Mouse (Mus musculus) embryonic facial prominence, embryonic 13.5 days (tissue): ENCODE measurements around the gene Sgtb. TPM values are rescaled to one million over a fixed set of nuclear protein-coding genes. Genes with fewer than 3 reads are reported as not detected.

Source experiments
- ATAC-seq: fragments of 200-750 bp; cut with Nextera tagmentation; 2 replicates; pipeline ENCODE4 v1.8.0; 2017; ENCODE audit warnings: low read depth; ENCODE audit not compliant: insufficient number of reproducible peaks, insufficient read depth, low FRiP score, low TSS enrichment
- H3K27ac ChIP-seq: fragments of 300-500 bp; sonication (generic); 2 replicates; pipeline ENCODE4 v1.5.1; 2015; ENCODE audit warnings: moderate library complexity, mild to moderate bottlenecking, inconsistent platforms
- H3K27me3 ChIP-seq: fragments of 300-500 bp; sonication (generic); 2 replicates; pipeline ENCODE4 v1.6.1; 2015; ENCODE audit warnings: mild to moderate bottlenecking, inconsistent platforms
- H3K36me3 ChIP-seq: fragments of 300-500 bp; sonication (generic); 2 replicates; pipeline ENCODE4 v1.6.1; 2015; ENCODE audit warnings: mild to moderate bottlenecking, inconsistent platforms
- H3K4me1 ChIP-seq: fragments of 300-500 bp; sonication (generic); 2 replicates; pipeline ENCODE4 v1.6.1; 2015; ENCODE audit warnings: inconsistent platforms
- H3K4me2 ChIP-seq: fragments of 300-500 bp; sonication (generic); 2 replicates; pipeline ENCODE4 v1.6.1; 2015; ENCODE audit warnings: moderate library complexity, mild to moderate bottlenecking, inconsistent platforms
- H3K4me3 ChIP-seq: fragments of 300-500 bp; sonication (generic); 2 replicates; pipeline ENCODE4 v1.5.1; 2015; ENCODE audit warnings: mild to moderate bottlenecking, inconsistent platforms
- H3K9ac ChIP-seq: fragments of 300-500 bp; sonication (generic); 2 replicates; pipeline ENCODE4 v1.6.1; 2015; ENCODE audit warnings: mild to moderate bottlenecking, inconsistent platforms
- H3K9me3 ChIP-seq: fragments of 300-500 bp; sonication (generic); 2 replicates; pipeline ENCODE4 v1.6.1; 2016; ENCODE audit warnings: inconsistent platforms
- WGBS: fragments of 180-500 bp; shearing (Covaris S2); methylation state at CpG from one replicate; pipeline ENCODE4 v1.1.7; 2015; ENCODE audit warnings: mixed read lengths; 5-methylcytosine and 5-hydroxymethylcytosine counted together
- polyA plus RNA-seq: library from polyadenylated mRNA; unstranded; fragments of >200 nt; fragmentation: Nextera tagmentation; extraction: Ambion mirVana; gene quantifications from 2 replicates; pipeline ENCODE4 v1.2.1, GENCODE M21; 2015

Sgtb gene
- polyA plus RNA-seq, 1 experiment from 2014 or later = 8.9 TPM

- Histone ChIP-seq H3K4me2 (no peak overlapping the region), H3K27me3 (no peaks in the 10 kb centered on the region), H3K4me1 (no peaks in the 10 kb centered on the region), H3K9me3 (no peaks in the 10 kb centered on the region), H3K27ac (no peak overlapping the region), H3K36me3 (peaks cover 79% of the 10 kb centered on the region), H3K4me3 (no peak overlapping the region), H3K9ac (no peak overlapping the region)
- ATAC-seq = no peak
- WGBS = 92% methylated on average over 3 of the region's 3 CpGs
These were observed 36.1 kb downstream of the Sgtb start for GRCm38 (mm10) chr13:104145646-104146045.

- no peak overlapping the region for H3K9ac ChIP-seq
- peaks cover 40% of the 10 kb centered on the region for H3K36me3 ChIP-seq
- H3K27me3 ChIP-seq = no peaks in the 10 kb centered on the region
- WGBS = 94% methylated on average over 5 of the region's 5 CpGs
- H3K4me3 ChIP-seq = no peak overlapping the region
- peaks cover 11% of the 10 kb centered on the region; the same call in 1 of the 2 replicates for H3K4me1 ChIP-seq
- no peak overlapping the region for H3K27ac ChIP-seq
- no peak overlapping the region for H3K4me2 ChIP-seq
- no peak for ATAC-seq
- no peaks in the 10 kb centered on the region for H3K9me3 ChIP-seq
These were observed 44.6 kb downstream of the Sgtb start for GRCm38 (mm10) chr13:104154180-104154579.

- no peak for ATAC-seq
- 66% methylated on average over 7 of the region's 7 CpGs for WGBS
- Histone ChIP-seq H3K4me1 (peaks cover 11% of the 10 kb centered on the region; the same call in 1 of the 2 replicates), H3K9ac (no peak overlapping the region), H3K27ac (peak overlapping the region; percentile 39), H3K4me3 (no peak overlapping the region), H3K36me3 (peaks cover 42% of the 10 kb centered on the region), H3K9me3 (no peaks in the 10 kb centered on the region), H3K4me2 (no peak overlapping the region), H3K27me3 (no peaks in the 10 kb centered on the region)
These were observed 45.6 kb downstream of the Sgtb start for GRCm38 (mm10) chr13:104155106-104155505.

GRCm38 (mm10) chr13:104155686-104156085, 46.1 kb downstream of the Sgtb start:
- Histone ChIP-seq H3K4me1 (peaks cover 11% of the 10 kb centered on the region; the same call in 1 of the 2 replicates), H3K4me3 (no peak overlapping the region), H3K27me3 (no peaks in the 10 kb centered on the region), H3K36me3 (peaks cover 46% of the 10 kb centered on the region), H3K27ac (no peak overlapping the region), H3K9me3 (no peaks in the 10 kb centered on the region), H3K9ac (no peak overlapping the region), H3K4me2 (no peak overlapping the region)
- 19% methylated on average over 1 of the region's 1 CpGs for WGBS
- ATAC-seq = no peak

- Histone ChIP-seq H3K4me3 (no peak overlapping the region), H3K4me1 (peaks cover 3% of the 10 kb centered on the region), H3K27me3 (no peaks in the 10 kb centered on the region), H3K27ac (no peak overlapping the region), H3K9ac (no peak overlapping the region), H3K36me3 (peaks cover 29% of the 10 kb centered on the region), H3K9me3 (no peaks in the 10 kb centered on the region), H3K4me2 (no peak overlapping the region)
- WGBS = 94% methylated on average over 5 of the region's 5 CpGs
- ATAC-seq = no peak
These were observed 62.2 kb downstream of the Sgtb start for GRCm38 (mm10) chr13:104171711-104172110.

GRCm38 (mm10) chr13:104172498-104172897, 63.0 kb downstream of the Sgtb start:
- peaks cover 26% of the 10 kb centered on the region for H3K36me3 ChIP-seq
- H3K4me3 ChIP-seq = no peak overlapping the region
- H3K9ac ChIP-seq = no peak overlapping the region
- no peaks in the 10 kb centered on the region for H3K9me3 ChIP-seq
- no peak overlapping the region for H3K27ac ChIP-seq
- H3K27me3 ChIP-seq = no peaks in the 10 kb centered on the region
- peaks cover 3% of the 10 kb centered on the region for H3K4me1 ChIP-seq
- no peak overlapping the region for H3K4me2 ChIP-seq
- no peak for ATAC-seq

- Histone ChIP-seq H3K27ac (no peak overlapping the region), H3K4me2 (peak overlapping the region; percentile 74), H3K9ac (peak overlapping the region; percentile 53; the same call in 1 of the 2 replicates), H3K4me1 (peaks cover 8% of the 10 kb centered on the region), H3K36me3 (peaks cover 17% of the 10 kb centered on the region), H3K9me3 (no peaks in the 10 kb centered on the region), H3K4me3 (peak overlapping the region; percentile 70), H3K27me3 (no peaks in the 10 kb centered on the region)
- no peak for ATAC-seq
- 80% methylated on average over 3 of the region's 3 CpGs for WGBS
These were observed 67.3 kb downstream of the Sgtb start for GRCm38 (mm10) chr13:104176874-104177273.

GRCm38 (mm10) chr13:104177796-104178649, 68.5 kb downstream of the Sgtb start, which contains the start of gene Trappc13:
Trappc13 (minus strand) TSS chr13:104178469.
- no peaks in the 10 kb centered on the region for H3K27me3 ChIP-seq
- peaks cover 8% of the 10 kb centered on the region for H3K4me1 ChIP-seq
- no peaks in the 10 kb centered on the region for H3K9me3 ChIP-seq
- peak within 1 kb of the TSS; percentile 70 for H3K4me3 ChIP-seq
- H3K4me2 ChIP-seq = peak within 1 kb of the TSS; percentile 74
- peak within 1 kb of the TSS; percentile 90 for H3K9ac ChIP-seq
- under 1% methylated on average over 32 of the region's 32 CpGs for WGBS
- peaks cover 17% of the 10 kb centered on the region for H3K36me3 ChIP-seq
- peak; percentile 87 for ATAC-seq
- peak within 1 kb of the TSS; percentile 85 for H3K27ac ChIP-seq

- Histone ChIP-seq H3K27me3 (no peaks in the 10 kb centered on the region), H3K4me3 (peak within 1 kb of the TSS; percentile 70), H3K9me3 (no peaks in the 10 kb centered on the region), H3K4me2 (peak within 1 kb of the TSS; percentile 74), H3K27ac (peak within 1 kb of the TSS; percentile 85), H3K9ac (peak within 1 kb of the TSS; percentile 90), H3K36me3 (peaks cover 22% of the 10 kb centered on the region), H3K4me1 (peaks cover 8% of the 10 kb centered on the region)
- peak; percentile 98 for ATAC-seq
- WGBS = under 1% methylated on average over 38 of the region's 38 CpGs
These were observed 69.1 kb downstream of the Sgtb start, which contains the start of gene Trim23 for GRCm38 (mm10) chr13:104178650-104179121. Trim23 (plus strand) TSS chr13:104178797.

GRCm38 (mm10) chr13:104179176-104179888, 69.8 kb downstream of the Sgtb start:
- H3K36me3 ChIP-seq = peaks cover 26% of the 10 kb centered on the region
- peak overlapping the region; percentile 67 for H3K4me2 ChIP-seq
- 20% methylated on average over 13 of the region's 13 CpGs for WGBS

GRCm38 (mm10) chr13:104187357-104187756, 77.8 kb downstream of the Sgtb start:
- Histone ChIP-seq H3K9ac (no peak overlapping the region), H3K4me1 (no peaks in the 10 kb centered on the region), H3K27ac (no peak overlapping the region), H3K4me3 (no peak overlapping the region), H3K9me3 (no peaks in the 10 kb centered on the region), H3K4me2 (no peak overlapping the region), H3K36me3 (peaks cover 61% of the 10 kb centered on the region), H3K27me3 (no peaks in the 10 kb centered on the region)
- ATAC-seq = no peak
- WGBS = 86% methylated on average over 4 of the region's 4 CpGs

More at GRCm38 (mm10) chr13:104179176-104179888, 69.8 kb downstream of the Sgtb start:
- peaks cover 8% of the 10 kb centered on the region for H3K4me1 ChIP-seq
- H3K4me3 ChIP-seq = peak overlapping the region; percentile 70
- no peak for ATAC-seq
- H3K9ac ChIP-seq = peak overlapping the region; percentile 90
- no peaks in the 10 kb centered on the region for H3K27me3 ChIP-seq
- no peaks in the 10 kb centered on the region for H3K9me3 ChIP-seq
- peak overlapping the region; percentile 81 for H3K27ac ChIP-seq
